ENCODE assay signal across 9 mouse cellular contexts in the genomic region with DNA sequence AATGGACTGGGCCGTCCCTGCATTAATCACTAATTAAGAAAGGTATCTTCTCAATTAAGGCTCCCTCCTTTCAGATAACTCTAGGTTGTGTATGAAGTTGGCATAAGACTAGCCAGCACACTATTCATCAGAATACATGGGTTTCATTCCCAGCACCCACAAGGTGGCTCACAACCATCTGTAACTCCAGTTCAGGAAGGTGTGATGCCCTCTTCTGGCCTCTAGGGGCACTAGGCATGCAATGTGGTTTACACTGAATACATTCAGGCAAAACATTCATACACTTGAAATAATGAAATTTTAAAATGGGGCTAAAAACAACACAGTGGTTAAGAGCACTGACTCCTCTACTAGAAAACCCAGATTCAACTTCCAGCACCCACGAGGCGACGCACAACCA. TPM values are rescaled to one million over a fixed set of nuclear protein-coding genes. Genes with fewer than 3 reads are reported as not detected.
DNase-seq lines count a peak whose midpoint lies in the region; ATAC-seq and TF ChIP-seq lines count a peak whose summit lies in the region.
"Had no signal": no experiment of that assay in that cellular context is flagged by ENCODE, and none has a peak within 500 bp of the region (broad histone marks: within the 10 kb centered on the region; RNA-seq: fewer than 3 reads in every experiment).

No protein-coding gene starts in this region.

- no peak for ATAC-seq in intestine, postnatal 0 days
- ATAC-seq in intestine, embryonic 16.5 days: no peak
- 0 out of 2 replicates have a peak, but pooled peaks have one; percentile 22 for ATAC-seq in G1E (ENCODE audit: extremely low read depth, insufficient number of reproducible peaks, low FRiP score, poor library complexity, severe bottlenecking)
- ATAC-seq in embryonic facial prominence, embryonic 14.5 days (ENCODE audit: low read depth): no peak

- 0 out of 2 replicates have a peak, but pooled peaks cover 3% of the 10 kb centered on the region for H3K4me1 ChIP-seq in intestine, postnatal 0 days (replicated peaks; ENCODE audit: control insufficient read depth, insufficient read depth, low read length)
- H3K4me1 ChIP-seq in intestine, embryonic 16.5 days (ENCODE audit: control insufficient read depth, insufficient read depth, low read length): no peaks in the 10 kb centered on the region
- H3K4me1 ChIP-seq in G1E (ENCODE audit: insufficient read depth, low read depth, low read length): peaks cover 37% of the 10 kb centered on the region
- no peaks in the 10 kb centered on the region; the same call in 1 of the 2 replicates for H3K4me1 ChIP-seq in embryonic facial prominence, embryonic 14.5 days (ENCODE audit: control insufficient read depth, insufficient read depth, low read length)

- no peaks in the 10 kb centered on the region for H3K9me3 ChIP-seq in intestine, postnatal 0 days (ENCODE audit: control insufficient read depth)
- H3K9me3 ChIP-seq in intestine, embryonic 16.5 days (ENCODE audit: control insufficient read depth, low read length): no peaks in the 10 kb centered on the region
- no peaks in the 10 kb centered on the region for H3K9me3 ChIP-seq in G1E (replicated peaks)
- no peaks in the 10 kb centered on the region for H3K9me3 ChIP-seq in embryonic facial prominence, embryonic 14.5 days (ENCODE audit: control insufficient read depth, low read length)

- H3K36me3 ChIP-seq in intestine, postnatal 0 days (ENCODE audit: control insufficient read depth, insufficient read depth): no peaks in the 10 kb centered on the region
- no peaks in the 10 kb centered on the region for H3K36me3 ChIP-seq in intestine, embryonic 16.5 days (ENCODE audit: control insufficient read depth, insufficient read depth, low read length)
- H3K36me3 ChIP-seq in G1E (replicated peaks): no peaks in the 10 kb centered on the region
- no peaks in the 10 kb centered on the region for H3K36me3 ChIP-seq in embryonic facial prominence, embryonic 14.5 days (ENCODE audit: control insufficient read depth, insufficient read depth, low read length)

- H3K4me3 ChIP-seq in intestine, postnatal 0 days (ENCODE audit: low read depth, low read length): no peak overlapping the region
- no peak overlapping the region for H3K4me3 ChIP-seq in intestine, embryonic 16.5 days (ENCODE audit: low read length)
- no peak overlapping the region for H3K4me3 ChIP-seq in G1E (ENCODE audit: low read depth, low read length)
- H3K4me3 ChIP-seq in embryonic facial prominence, embryonic 14.5 days (ENCODE audit: low read depth, low read length): no peak overlapping the region

- DNase-seq in G1E (ENCODE audit: low spot score): no peak
- peak; percentile 34 for DNase-seq in embryonic facial prominence, embryonic 14.5 days (ENCODE audit: low spot score)
- peak; percentile 56 for DNase-seq in lung, postnatal 10 days
- no peak for DNase-seq in layer of hippocampus, postnatal 36 days
- no peak for DNase-seq in testis, postnatal 10 days (ENCODE audit: low spot score)
- DNase-seq in urinary bladder, postnatal 10 days (ENCODE audit: low spot score): no peak

- H3K9ac ChIP-seq in intestine, postnatal 0 days (ENCODE audit: low read depth, low read length): no peak overlapping the region
- no peak overlapping the region for H3K9ac ChIP-seq in intestine, embryonic 16.5 days (ENCODE audit: low read depth, low read length)
- H3K9ac ChIP-seq in embryonic facial prominence, embryonic 14.5 days (ENCODE audit: low read depth, low read length): no peak overlapping the region

- peak; percentile 85 for TF ChIP-seq CTCF in intestine, postnatal 0 days (IDR thresholded peaks at IDR 0.05; ENCODE audit: low read depth)
- TF ChIP-seq CTCF in G1E (IDR thresholded peaks at IDR 0.05; ENCODE audit: low read depth, low read length): peak; percentile 85

- H3K27me3 ChIP-seq in intestine, postnatal 0 days (replicated peaks; ENCODE audit: control insufficient read depth, insufficient read depth, low read length): no peaks in the 10 kb centered on the region
- H3K27me3 ChIP-seq in intestine, embryonic 16.5 days (replicated peaks; ENCODE audit: control insufficient read depth, insufficient read depth, low read length): no peaks in the 10 kb centered on the region
- H3K27me3 ChIP-seq in G1E (ENCODE audit: insufficient read depth, low read length): peaks cover 17% of the 10 kb centered on the region; the same call in 1 of the 2 replicates
- H3K27me3 ChIP-seq in embryonic facial prominence, embryonic 14.5 days (replicated peaks; ENCODE audit: control insufficient read depth, insufficient read depth, low read length): no peaks in the 10 kb centered on the region

- H3K27ac ChIP-seq in intestine, postnatal 0 days (ENCODE audit: low read depth, low read length): no peak overlapping the region
- H3K27ac ChIP-seq in intestine, embryonic 16.5 days (ENCODE audit: low read length): no peak overlapping the region
- H3K27ac ChIP-seq in embryonic facial prominence, embryonic 14.5 days (replicated peaks; ENCODE audit: low read depth, low read length): no peak overlapping the region

- WGBS in intestine, postnatal 0 days: 50% methylated on average over 4 of the region's 4 CpGs
- WGBS in intestine, embryonic 16.5 days: 46% methylated on average over 4 of the region's 4 CpGs
- WGBS in embryonic facial prominence, embryonic 14.5 days: 45% methylated on average over 4 of the region's 4 CpGs

- H3K4me2 ChIP-seq in intestine, postnatal 0 days (replicated peaks; ENCODE audit: low read depth): no peak overlapping the region
- H3K4me2 ChIP-seq in intestine, embryonic 16.5 days (ENCODE audit: low read depth, low read length): no peak overlapping the region
- no peak overlapping the region for H3K4me2 ChIP-seq in embryonic facial prominence, embryonic 14.5 days (ENCODE audit: low read depth, low read length)

RNA-seq across cellular contexts. Expression of a gene that starts 4.3 kb away (rescaled TPM):
- polyA plus RNA-seq in intestine, postnatal 0 days (2015; fragmentation: Nextera tagmentation; extraction: Ambion mirVana): 623 and 626 TPM in 2 replicates
- 784 and 889 TPM in 2 replicates for polyA plus RNA-seq in intestine, embryonic 16.5 days (2015; fragmentation: Nextera tagmentation; extraction: Ambion mirVana)
- total RNA-seq in G1E (2014; fragmentation: Nextera tagmentation) (1,627 and 1,719 TPM in 2 replicates), G1E (2017) (4,471 and 4,820 TPM in 2 replicates)
- 273 and 318 TPM in 2 replicates for polyA plus RNA-seq in G1E (2012)
- 1,088 and 1,233 TPM in 2 replicates for polyA plus RNA-seq in embryonic facial prominence, embryonic 14.5 days (2014; fragmentation: Nextera tagmentation; extraction: Ambion mirVana)
- 100 to 1,000 TPM; 738 to 741 TPM for total RNA-seq in layer of hippocampus, postnatal 36 days (2021)

RNA-seq across cellular contexts. Expression of a gene that starts 8.8 kb away (rescaled TPM):
- 0.04 and 0.13 TPM in 2 replicates for polyA plus RNA-seq in intestine, postnatal 0 days (2015; fragmentation: Nextera tagmentation; extraction: Ambion mirVana)
- 0.34 and 0.54 TPM in 2 replicates for polyA plus RNA-seq in intestine, embryonic 16.5 days (2015; fragmentation: Nextera tagmentation; extraction: Ambion mirVana)
- total RNA-seq in G1E (2014; fragmentation: Nextera tagmentation) (not detected in 2 replicates), G1E (2017) (0.06 and 0.11 TPM in 2 replicates)
- polyA plus RNA-seq in G1E (2012): not detected in 2 replicates
- 0.17 and 0.45 TPM in 2 replicates for polyA plus RNA-seq in embryonic facial prominence, embryonic 14.5 days (2014; fragmentation: Nextera tagmentation; extraction: Ambion mirVana)
- total RNA-seq in layer of hippocampus, postnatal 36 days (2021): not detected

RNA-seq across cellular contexts. Expression of a gene that starts 25.5 kb away (rescaled TPM):
- 63.6 and 67.6 TPM in 2 replicates for polyA plus RNA-seq in intestine, postnatal 0 days (2015; fragmentation: Nextera tagmentation; extraction: Ambion mirVana)
- 70.4 and 73.6 TPM in 2 replicates for polyA plus RNA-seq in intestine, embryonic 16.5 days (2015; fragmentation: Nextera tagmentation; extraction: Ambion mirVana)
- total RNA-seq in G1E (2014; fragmentation: Nextera tagmentation) (39.4 and 48.7 TPM in 2 replicates), G1E (2017) (52.3 and 64.3 TPM in 2 replicates)
- 26.2 and 40.3 TPM in 2 replicates for polyA plus RNA-seq in G1E (2012)
- polyA plus RNA-seq in embryonic facial prominence, embryonic 14.5 days (2014; fragmentation: Nextera tagmentation; extraction: Ambion mirVana): 90.0 and 95.4 TPM in 2 replicates
- 10 to 100 TPM; 90.5 to 93.2 TPM for total RNA-seq in layer of hippocampus, postnatal 36 days (2021)

RNA-seq across cellular contexts. Expression of a gene that starts 29.8 kb away (rescaled TPM):
- polyA plus RNA-seq in intestine, postnatal 0 days (2015; fragmentation: Nextera tagmentation; extraction: Ambion mirVana): not detected in 2 replicates
- polyA plus RNA-seq in intestine, embryonic 16.5 days (2015; fragmentation: Nextera tagmentation; extraction: Ambion mirVana): not detected in 2 replicates
- total RNA-seq in G1E (2014; fragmentation: Nextera tagmentation) (not detected in 2 replicates), G1E (2017) (not detected in 2 replicates)
- not detected in 2 replicates for polyA plus RNA-seq in G1E (2012)
- polyA plus RNA-seq in embryonic facial prominence, embryonic 14.5 days (2014; fragmentation: Nextera tagmentation; extraction: Ambion mirVana): not detected in 2 replicates
- not detected for total RNA-seq in layer of hippocampus, postnatal 36 days (2021)
- polyA plus RNA-seq: lung, embryonic 16.5 days had no signal

Comparison
In these comparisons a context has a peak if more than half of its experiments do, and no peak if none do; other contexts are left out.
1. DNase-seq: peak in embryonic facial prominence, embryonic 14.5 days (single experiment) and lung, postnatal 10 days (single experiment); none in G1E (single experiment), layer of hippocampus, postnatal 36 days (0 of 2), testis, postnatal 10 days (single experiment) and urinary bladder, postnatal 10 days (single experiment).